Mouse (Mus musculus) megakaryocyte, embryonic 14.5 days (primary cell): ENCODE results near the gene Vps18.

ENCODE experiments used
- FLI1 ChIP-seq: IDR thresholded peaks from 2 replicates; pipeline ENCODE4 v1.6.1; 2012; ENCODE audit warnings: low read length, inconsistent platforms, mixed read lengths
- GATA1 ChIP-seq: IDR thresholded peaks from 3 replicates; pipeline ENCODE4 v1.6.1; 2012; ENCODE audit warnings: mixed read lengths, low read length, inconsistent platforms, borderline replicate concordance

- TF ChIP-seq GATA1: no peak
- TF ChIP-seq FLI1: no peak
These were observed 25.6 kb upstream of the Vps18 start for GRCm38 (mm10) chr2:119262978-119263377.
